Mouse (Mus musculus) frontal cortex, postnatal 14 days (tissue): ENCODE measurements around the gene Ddx24.

ENCODE experiments used
- DNase-seq, 2 experiments: peaks; one replicate each; pipeline ENCODE4 v3.0.0; 2022; ENCODE audit warnings: low spot score in 2 of 2

Gene Ddx24

DNA sequence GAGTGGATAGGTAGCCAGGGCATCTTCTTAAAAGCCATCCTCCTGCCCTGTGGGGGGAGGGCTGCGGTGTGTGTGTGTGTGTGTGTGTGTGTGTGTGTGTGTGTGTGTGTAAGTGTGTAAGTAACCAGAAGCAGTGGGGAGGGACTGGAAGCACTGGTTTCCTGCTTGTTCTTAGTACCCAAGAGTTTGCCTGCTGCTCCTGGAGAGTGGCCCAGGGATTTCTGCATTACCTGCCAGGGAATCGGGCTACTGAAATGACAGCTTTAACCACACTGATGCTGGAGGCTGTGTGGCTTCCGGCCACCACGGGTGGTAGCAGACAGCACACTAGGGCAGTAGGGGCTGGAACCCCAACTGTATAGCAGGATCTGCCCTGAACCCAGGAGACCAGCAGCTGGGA lies 35.6 kb downstream of the Ddx24 start:
- no peak for DNase-seq

- DNase-seq, result no peak
These were observed 36.3 kb downstream of the Ddx24 start for GRCm38 (mm10) chr12:103389348-103389727.

DNA sequence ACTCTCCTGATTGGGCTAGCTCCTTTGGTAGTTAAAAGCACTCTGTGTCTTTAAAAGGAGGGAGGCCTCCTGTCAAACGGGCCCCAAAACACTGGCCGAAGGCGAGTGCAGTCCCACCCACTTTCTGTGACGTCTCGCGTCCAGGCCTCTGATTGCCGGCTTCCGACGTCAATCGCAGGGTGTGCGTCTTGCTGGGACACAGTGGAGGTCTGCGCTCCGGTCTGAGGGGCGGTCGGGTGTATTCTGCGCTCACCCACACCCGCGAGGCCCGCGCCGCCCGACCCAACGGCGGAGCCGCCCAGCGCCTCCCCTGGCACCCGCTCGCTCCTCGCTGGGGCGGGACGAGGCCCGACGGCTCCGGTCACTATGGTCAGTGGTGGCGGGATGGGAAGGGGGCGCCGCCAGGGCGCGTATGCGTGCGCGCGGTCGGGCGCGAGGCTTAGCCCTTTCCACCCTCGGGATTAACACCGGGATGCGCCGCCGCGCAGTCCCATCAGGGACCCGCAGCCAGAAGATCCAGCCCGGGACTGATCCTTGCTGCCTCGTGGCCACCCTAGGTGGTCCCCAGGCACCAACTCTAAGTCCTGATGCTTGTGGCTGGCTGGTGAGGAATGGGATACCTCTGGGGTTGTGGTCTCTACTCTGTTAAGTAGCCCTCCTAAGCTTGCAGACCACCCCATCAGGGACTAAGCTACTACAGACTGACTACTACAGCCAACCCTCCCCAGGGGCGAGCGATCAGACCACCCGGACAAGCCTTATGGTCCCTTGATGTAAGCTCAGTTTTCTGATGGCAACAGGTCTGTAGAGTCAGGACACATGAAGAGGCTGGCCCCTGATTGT lies 36.9 kb downstream of the Ddx24 start, which contains the start of gene Otub2:
Gene Otub2 (plus strand): TSS at position 178 of the 843 bp plus-strand sequence.
- peak; percentile 95 for DNase-seq

- DNase-seq, result no peak
These were observed 45.4 kb downstream of the Ddx24 start for GRCm38 (mm10) chr12:103380226-103380625.

DNA sequence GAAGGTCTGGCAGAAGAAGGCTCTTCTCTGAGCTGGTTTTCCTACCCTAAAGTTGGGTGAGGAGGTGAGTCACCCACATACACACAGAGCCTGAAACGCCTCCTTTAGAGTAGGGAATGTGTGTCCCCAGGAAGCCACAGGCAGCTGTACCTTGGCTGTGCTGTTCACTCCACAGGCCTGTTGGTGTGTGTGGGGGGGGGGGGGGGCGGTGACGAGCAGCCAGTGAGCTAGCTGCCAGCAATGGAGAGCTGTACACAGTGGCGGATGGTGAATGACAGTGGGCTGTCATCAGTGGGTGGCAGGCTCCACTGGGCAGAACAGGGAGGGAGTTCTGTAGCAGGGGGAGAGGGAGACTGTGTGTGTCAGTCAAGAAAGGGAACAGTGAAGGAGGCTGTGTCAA lies 48.9 kb downstream of the Ddx24 start:
- DNase-seq, result no peak

DNA sequence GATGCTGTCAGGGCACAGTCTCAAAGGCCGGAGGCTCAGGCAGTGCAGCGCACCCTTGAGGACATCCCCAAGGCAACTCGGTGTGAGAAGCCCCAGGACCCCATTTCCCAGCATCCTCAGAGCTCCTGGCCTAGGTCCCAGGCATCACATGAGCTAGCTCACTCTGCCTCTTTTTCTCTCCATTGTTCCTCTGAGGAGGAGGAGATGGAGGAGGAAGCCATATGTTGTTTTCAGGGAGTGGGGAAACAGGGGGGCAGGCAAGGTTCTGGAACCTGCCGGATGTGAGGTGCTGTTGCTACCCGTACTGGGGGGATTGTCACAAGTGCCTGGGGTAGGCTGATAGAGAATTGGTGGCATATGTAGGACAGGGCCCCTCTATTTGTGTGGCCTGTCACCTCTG lies 49.5 kb downstream of the Ddx24 start:
- DNase-seq, result peak in 1 of 2 experiments; percentile 42

GRCm38 (mm10) chr12:103373530-103374236 lies 51.9 kb downstream of the Ddx24 start:
- no peak for DNase-seq

DNA sequence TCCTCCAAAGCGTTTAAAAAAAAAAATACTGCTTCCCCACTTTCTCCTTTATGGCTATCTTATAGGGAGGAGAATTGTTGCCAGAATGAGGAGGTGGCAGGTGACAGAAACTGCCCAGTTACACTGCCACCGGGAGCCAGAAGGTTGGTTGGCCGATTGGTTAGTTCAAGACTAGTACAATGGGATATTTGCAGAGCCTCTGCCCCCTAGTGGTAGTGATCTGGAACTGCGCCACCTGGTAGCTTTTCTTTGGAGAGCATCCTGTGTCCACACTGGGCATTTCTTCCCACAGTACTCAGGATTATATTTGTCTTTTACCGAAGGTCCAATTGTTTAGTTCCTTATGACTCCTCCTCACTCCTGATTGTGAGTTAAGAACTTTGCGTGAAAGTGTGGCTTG lies 53.9 kb downstream of the Ddx24 start:
- DNase-seq, result no peak

- no peak for DNase-seq
These were observed 54.8 kb downstream of the Ddx24 start for GRCm38 (mm10) chr12:103370861-103371260.

DNA sequence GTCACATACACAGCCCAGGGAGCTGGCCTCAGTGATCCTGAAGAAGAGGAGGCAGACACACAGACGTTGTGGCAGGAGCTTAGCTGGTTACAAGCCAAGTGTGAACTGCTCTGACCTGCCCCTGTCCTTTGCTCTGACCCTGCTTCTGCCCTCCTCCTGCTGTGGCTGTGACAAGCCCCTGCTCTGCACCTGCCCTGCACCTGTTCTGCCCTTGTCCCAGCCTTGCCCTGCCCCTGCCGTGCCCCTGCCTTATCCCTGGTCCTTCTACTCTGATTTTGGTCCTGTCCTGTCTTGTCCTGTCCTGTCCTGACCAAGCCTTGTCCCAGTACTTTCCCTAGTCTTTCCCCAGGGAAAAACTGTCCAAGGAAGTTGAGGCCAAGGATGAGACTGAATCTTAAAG lies 56.9 kb downstream of the Ddx24 start:
- no peak for DNase-seq

DNA sequence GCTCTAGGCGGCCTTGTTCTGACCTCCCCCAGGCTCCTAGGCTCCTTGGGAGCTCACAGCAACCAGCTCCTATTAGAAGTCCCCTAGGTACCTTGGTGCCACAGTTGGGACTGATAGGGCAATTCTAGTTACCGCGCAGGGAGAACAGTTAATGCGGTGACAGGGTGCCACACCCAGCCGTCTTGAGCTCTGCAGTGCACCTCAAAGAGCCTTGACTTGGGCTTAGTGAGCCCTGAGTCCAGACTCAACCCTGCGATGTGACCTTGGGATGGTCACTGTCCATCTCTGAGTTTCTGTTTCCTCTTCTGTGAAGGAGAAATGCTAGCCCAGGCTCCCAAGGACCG lies 57.3 kb downstream of the Ddx24 start:
- DNase-seq, result no peak

- DNase-seq, result peak; percentile 52 to 77
These were observed 57.9 kb downstream of the Ddx24 start for GRCm38 (mm10) chr12:103367620-103368325.

DNA sequence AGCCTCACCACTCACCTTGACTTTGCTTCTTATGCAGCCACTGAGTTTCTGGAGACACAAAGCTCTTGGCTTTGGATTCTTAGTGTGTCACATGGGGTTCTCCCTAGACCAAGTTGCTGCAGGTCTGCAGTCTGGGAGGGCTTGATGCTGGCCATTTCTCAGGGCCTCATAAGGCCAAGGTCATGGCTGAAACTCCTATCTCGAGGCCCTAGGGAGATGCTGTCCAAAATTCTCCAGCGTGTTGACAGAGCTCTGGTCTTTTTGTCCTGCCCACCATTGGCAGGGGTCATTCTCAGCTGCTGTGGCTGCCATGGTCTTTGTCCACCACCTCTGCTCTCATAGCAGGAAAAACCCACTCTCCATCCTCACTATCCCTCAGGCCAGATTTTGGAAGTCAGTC lies 58.5 kb downstream of the Ddx24 start:
- DNase-seq, result no peak

DNA sequence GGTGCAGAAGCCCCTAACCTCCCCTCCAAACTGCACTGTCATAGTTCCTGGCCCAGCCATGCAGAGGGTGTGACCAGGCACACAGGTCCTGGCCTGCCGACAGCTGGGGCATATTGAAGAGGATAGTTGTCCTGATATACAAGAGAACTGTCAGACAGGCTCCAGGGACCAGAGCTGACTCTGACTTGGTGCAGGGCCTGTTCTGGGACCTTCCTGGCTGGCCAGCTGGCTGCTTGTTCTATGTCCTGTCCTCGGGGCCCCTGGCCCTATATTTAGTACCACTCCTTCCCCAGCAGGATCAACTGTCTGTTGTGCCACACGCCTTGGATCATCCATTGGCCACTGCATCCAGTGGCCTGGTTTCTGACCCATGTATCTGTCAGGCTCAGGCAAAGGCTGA lies 63.3 kb downstream of the Ddx24 start:
- no peak for DNase-seq

- DNase-seq, result no peak
These were observed 63.9 kb downstream of the Ddx24 start for GRCm38 (mm10) chr12:103361539-103362307.

GRCm38 (mm10) chr12:103360812-103361211 lies 64.8 kb downstream of the Ddx24 start:
- no peak for DNase-seq

DNA sequence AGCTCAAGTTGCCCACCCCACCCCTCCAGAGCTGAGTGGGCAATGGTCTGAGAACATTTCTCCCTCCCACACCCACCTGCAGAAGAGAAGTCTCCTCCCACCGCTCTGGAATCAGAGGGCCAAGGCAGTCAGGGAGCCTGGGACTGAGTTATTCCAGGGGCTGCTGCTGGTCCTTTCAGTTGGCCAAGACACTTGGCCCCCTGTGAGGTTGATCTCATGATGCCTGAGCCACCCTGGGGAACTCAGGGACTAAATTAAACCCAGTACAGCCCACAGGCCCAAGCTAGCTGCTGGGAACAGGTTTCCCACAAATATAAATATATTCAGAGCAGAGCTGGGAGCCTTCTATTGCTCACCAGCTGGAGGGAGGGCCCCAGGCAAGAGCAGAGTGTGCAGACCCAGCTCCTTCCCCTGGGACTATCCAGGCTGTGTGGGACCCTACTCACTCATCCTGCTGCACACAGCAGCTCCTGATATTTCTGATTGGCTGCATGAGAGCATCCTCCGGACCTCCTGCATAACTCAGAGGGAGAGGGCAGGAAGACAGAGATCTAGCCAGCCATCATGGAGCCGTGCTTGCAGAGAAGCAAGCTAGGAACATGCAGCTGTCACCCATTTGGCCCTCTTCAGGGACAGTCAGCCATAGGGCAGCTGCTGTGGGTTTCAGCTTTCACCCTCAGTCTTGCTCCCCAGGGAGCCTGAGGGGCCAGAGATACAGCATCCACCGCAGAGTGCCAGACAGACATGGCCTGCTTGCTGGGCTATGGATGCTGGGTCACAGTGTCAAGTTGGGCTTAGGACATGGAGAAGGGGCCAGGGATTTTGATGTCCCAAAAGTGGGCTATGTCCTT lies 66.5 kb downstream of the Ddx24 start:
- DNase-seq, result no peak

DNA sequence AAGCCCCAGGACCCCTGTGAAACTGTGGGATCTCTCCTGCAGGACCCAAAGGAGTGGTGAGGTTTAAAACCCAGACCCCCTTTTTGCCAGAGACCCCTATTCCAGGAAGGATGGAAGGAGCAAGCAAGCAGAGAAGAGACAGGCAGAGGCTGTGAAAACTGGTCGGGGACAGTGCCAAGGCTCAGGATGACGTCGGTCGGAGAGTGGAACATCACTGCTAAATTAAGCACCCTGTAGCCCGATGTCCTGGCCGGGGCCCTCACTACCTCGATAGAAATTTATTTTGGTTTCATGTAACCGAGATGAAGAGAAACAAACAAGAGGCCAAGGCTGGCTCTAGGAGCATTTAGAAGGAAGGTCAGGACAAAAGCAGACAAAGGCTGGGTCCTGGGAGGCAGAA lies 67.4 kb downstream of the Ddx24 start:
- DNase-seq, result no peak
